Mouse (Mus musculus): ENCODE results near the gene Scpep1. TPM values are rescaled to one million over a fixed set of nuclear protein-coding genes. Genes with fewer than 3 reads are reported as not detected.
A peak's percentile ranks its signal among the peaks of the same experiment; 100 is the strongest.

The Scpep1 gene
- polyA plus RNA-seq, 1 experiment, result 22.3 TPM

GRCm38 (mm10) chr11:88989530-88989929 is 34.3 kb upstream of the Scpep1 start:
- 51% methylated on average over 5 of the region's 5 CpGs for WGBS
- no peak overlapping the region for H3K27ac ChIP-seq (ENCODE audit: control insufficient read depth, insufficient read depth, low read depth, low read length, poor library complexity)
- H3K4me3 ChIP-seq (replicated peaks; ENCODE audit: control insufficient read depth, low read depth, low read length), result no peak overlapping the region
- H3K4me1 ChIP-seq (ENCODE audit: control insufficient read depth, insufficient read depth, low read length), result no peaks in the 10 kb centered on the region
- TF ChIP-seq POLR2A (IDR thresholded peaks at IDR 0.05; ENCODE audit: borderline replicate concordance, control insufficient read depth, low read depth, low read length), result no peak
- no peak for TF ChIP-seq CTCF (IDR thresholded peaks at IDR 0.05; ENCODE audit: control insufficient read depth, insufficient read depth, low read length)

GRCm38 (mm10) chr11:88988956-88989355 is 33.7 kb upstream of the Scpep1 start:
- 75% methylated on average over 5 of the region's 5 CpGs for WGBS
- TF ChIP-seq CTCF (IDR thresholded peaks at IDR 0.05; ENCODE audit: control insufficient read depth, insufficient read depth, low read length) (no peak), POLR2A (IDR thresholded peaks at IDR 0.05; ENCODE audit: borderline replicate concordance, control insufficient read depth, low read depth, low read length) (no peak)
- Histone ChIP-seq H3K4me1 (ENCODE audit: control insufficient read depth, insufficient read depth, low read length) (no peaks in the 10 kb centered on the region), H3K4me3 (replicated peaks; ENCODE audit: control insufficient read depth, low read depth, low read length) (no peak overlapping the region), H3K27ac (ENCODE audit: control insufficient read depth, insufficient read depth, low read depth, low read length, poor library complexity) (no peak overlapping the region)

GRCm38 (mm10) chr11:88986616-88987015 is 31.4 kb upstream of the Scpep1 start:
- TF ChIP-seq CTCF (IDR thresholded peaks at IDR 0.05; ENCODE audit: control insufficient read depth, insufficient read depth, low read length) (no peak), POLR2A (IDR thresholded peaks at IDR 0.05; ENCODE audit: borderline replicate concordance, control insufficient read depth, low read depth, low read length) (no peak)
- no peak overlapping the region for H3K27ac ChIP-seq (ENCODE audit: control insufficient read depth, insufficient read depth, low read depth, low read length, poor library complexity)
- no peaks in the 10 kb centered on the region for H3K4me1 ChIP-seq (ENCODE audit: control insufficient read depth, insufficient read depth, low read length)
- no peak overlapping the region for H3K4me3 ChIP-seq (replicated peaks; ENCODE audit: control insufficient read depth, low read depth, low read length)
- 86% methylated on average over 10 of the region's 10 CpGs for WGBS

GRCm38 (mm10) chr11:88981337-88981736 is 26.1 kb upstream of the Scpep1 start:
- Histone ChIP-seq H3K4me3 (replicated peaks; ENCODE audit: control insufficient read depth, low read depth, low read length) (no peak overlapping the region), H3K27ac (ENCODE audit: control insufficient read depth, insufficient read depth, low read depth, low read length, poor library complexity) (no peak overlapping the region), H3K4me1 (ENCODE audit: control insufficient read depth, insufficient read depth, low read length) (no peaks in the 10 kb centered on the region)
- TF ChIP-seq POLR2A (IDR thresholded peaks at IDR 0.05; ENCODE audit: borderline replicate concordance, control insufficient read depth, low read depth, low read length) (no peak), CTCF (IDR thresholded peaks at IDR 0.05; ENCODE audit: control insufficient read depth, insufficient read depth, low read length) (no peak)
- WGBS, result 58% methylated on average over 8 of the region's 8 CpGs

GRCm38 (mm10) chr11:88977188-88977587 is 21.9 kb upstream of the Scpep1 start:
- Histone ChIP-seq H3K4me1 (ENCODE audit: control insufficient read depth, insufficient read depth, low read length) (peaks cover 3% of the 10 kb centered on the region), H3K27ac (ENCODE audit: control insufficient read depth, insufficient read depth, low read depth, low read length, poor library complexity) (no peak overlapping the region), H3K4me3 (replicated peaks; ENCODE audit: control insufficient read depth, low read depth, low read length) (no peak overlapping the region)
- TF ChIP-seq POLR2A (IDR thresholded peaks at IDR 0.05; ENCODE audit: borderline replicate concordance, control insufficient read depth, low read depth, low read length), result no peak
- no peak for TF ChIP-seq CTCF (IDR thresholded peaks at IDR 0.05; ENCODE audit: control insufficient read depth, insufficient read depth, low read length)
- WGBS, result 83% methylated on average over 5 of the region's 5 CpGs

GRCm38 (mm10) chr11:88976320-88976719 is 21.1 kb upstream of the Scpep1 start:
- TF ChIP-seq CTCF (IDR thresholded peaks at IDR 0.05; ENCODE audit: control insufficient read depth, insufficient read depth, low read length), result 0 out of 2 replicates have a peak, but pooled peaks have one; percentile 6
- TF ChIP-seq POLR2A (IDR thresholded peaks at IDR 0.05; ENCODE audit: borderline replicate concordance, control insufficient read depth, low read depth, low read length), result no peak
- Histone ChIP-seq H3K27ac (ENCODE audit: control insufficient read depth, insufficient read depth, low read depth, low read length, poor library complexity) (no peak overlapping the region), H3K4me1 (ENCODE audit: control insufficient read depth, insufficient read depth, low read length) (peaks cover 3% of the 10 kb centered on the region), H3K4me3 (replicated peaks; ENCODE audit: control insufficient read depth, low read depth, low read length) (no peak overlapping the region)
- WGBS, result 89% methylated on average over 2 of the region's 2 CpGs

- TF ChIP-seq CTCF (IDR thresholded peaks at IDR 0.05; ENCODE audit: control insufficient read depth, insufficient read depth, low read length), result peak; percentile 78
- peak; percentile 35; the same call in 1 of the 2 replicates for TF ChIP-seq POLR2A (IDR thresholded peaks at IDR 0.05; ENCODE audit: borderline replicate concordance, control insufficient read depth, low read depth, low read length)
- peaks cover 3% of the 10 kb centered on the region for H3K4me1 ChIP-seq (ENCODE audit: control insufficient read depth, insufficient read depth, low read length)
- H3K4me3 ChIP-seq (replicated peaks; ENCODE audit: control insufficient read depth, low read depth, low read length), result peak overlapping the region; percentile 89
- WGBS, result 2% methylated on average over 62 of the region's 62 CpGs
- peak overlapping the region; percentile 75 for H3K27ac ChIP-seq (ENCODE audit: control insufficient read depth, insufficient read depth, low read depth, low read length, poor library complexity)
These were observed 18.8 kb upstream of the Scpep1 start for GRCm38 (mm10) chr11:88973776-88974701.

- Histone ChIP-seq H3K4me1 (ENCODE audit: control insufficient read depth, insufficient read depth, low read length) (peaks cover 3% of the 10 kb centered on the region), H3K27ac (ENCODE audit: control insufficient read depth, insufficient read depth, low read depth, low read length, poor library complexity) (no peak within 1 kb of the TSS), H3K4me3 (replicated peaks; ENCODE audit: control insufficient read depth, low read depth, low read length) (no peak within 1 kb of the TSS)
- TF ChIP-seq POLR2A (IDR thresholded peaks at IDR 0.05; ENCODE audit: borderline replicate concordance, control insufficient read depth, low read depth, low read length) (no peak), CTCF (IDR thresholded peaks at IDR 0.05; ENCODE audit: control insufficient read depth, insufficient read depth, low read length) (no peak)
- 24% methylated on average over 2 of the region's 2 CpGs for WGBS
These were observed 15.0 kb upstream of the Scpep1 start, which contains the start of gene Coil for GRCm38 (mm10) chr11:88970202-88970732. TSS of gene Coil (plus strand) at chr11:88970252.
